Mouse (Mus musculus) thymus, postnatal 14 days (tissue): ENCODE data around the gene Ghr.

Experiments used
- DNase-seq: peaks from one replicate; pipeline ENCODE4 v3.0.0; 2021

Gene Ghr

GRCm38 (mm10) chr15:3441506-3442286, 141.6 kb downstream of the Ghr start:
- DNase-seq: peak; percentile 17

GRCm38 (mm10) chr15:3437381-3437780, 145.9 kb downstream of the Ghr start:
- DNase-seq: no peak

- no peak for DNase-seq
These were observed 147.7 kb downstream of the Ghr start for GRCm38 (mm10) chr15:3435637-3436036.

GRCm38 (mm10) chr15:3434461-3434860, 148.8 kb downstream of the Ghr start:
- no peak for DNase-seq

- no peak for DNase-seq
These were observed 150.0 kb downstream of the Ghr start for GRCm38 (mm10) chr15:3433281-3433680.

- no peak for DNase-seq
These were observed 150.5 kb downstream of the Ghr start for GRCm38 (mm10) chr15:3432823-3433222.

GRCm38 (mm10) chr15:3429417-3429816, 153.9 kb downstream of the Ghr start:
- DNase-seq: no peak

GRCm38 (mm10) chr15:3429001-3429400, 154.3 kb downstream of the Ghr start:
- DNase-seq: no peak

GRCm38 (mm10) chr15:3426401-3426800, 156.9 kb downstream of the Ghr start:
- DNase-seq: no peak

- DNase-seq: no peak
These were observed 160.1 kb downstream of the Ghr start for GRCm38 (mm10) chr15:3423177-3423576.

- DNase-seq: no peak
These were observed 165.6 kb downstream of the Ghr start for GRCm38 (mm10) chr15:3417699-3418098.

GRCm38 (mm10) chr15:3413103-3413502, 170.2 kb downstream of the Ghr start:
- no peak for DNase-seq

GRCm38 (mm10) chr15:3408478-3408877, 174.8 kb downstream of the Ghr start:
- DNase-seq: no peak

- no peak for DNase-seq
These were observed 184.1 kb downstream of the Ghr start for GRCm38 (mm10) chr15:3399196-3399595.

- DNase-seq: no peak
These were observed 185.8 kb downstream of the Ghr start for GRCm38 (mm10) chr15:3397369-3398100.

GRCm38 (mm10) chr15:3396149-3396548, 187.1 kb downstream of the Ghr start:
- no peak for DNase-seq

- no peak for DNase-seq
These were observed 187.6 kb downstream of the Ghr start for GRCm38 (mm10) chr15:3395700-3396099.

GRCm38 (mm10) chr15:3390722-3391121, 192.6 kb downstream of the Ghr start:
- no peak for DNase-seq

- DNase-seq: no peak
These were observed 194.3 kb downstream of the Ghr start for GRCm38 (mm10) chr15:3389011-3389410.

- DNase-seq: no peak
These were observed 194.8 kb downstream of the Ghr start for GRCm38 (mm10) chr15:3388485-3388884.

- no peak for DNase-seq
These were observed 199.5 kb downstream of the Ghr start for GRCm38 (mm10) chr15:3383788-3384187.

GRCm38 (mm10) chr15:3381413-3381812, 201.9 kb downstream of the Ghr start:
- DNase-seq: no peak

- DNase-seq: no peak
These were observed 214.9 kb downstream of the Ghr start for GRCm38 (mm10) chr15:3368261-3368832.
